In genomic region chr2:128745879-128746620, GRCm38 (mm10) we compare ENCODE assay signal across 9 mouse cellular contexts. TPM values are rescaled to one million over a fixed set of nuclear protein-coding genes. Genes with fewer than 3 reads are reported as not detected.
DNase-seq lines count a peak whose midpoint lies in the region; ATAC-seq and TF ChIP-seq lines count a peak whose summit lies in the region.
"Had no signal": no experiment of that assay in that cellular context is flagged by ENCODE, and none has a peak within 500 bp of the region (broad histone marks: within the 10 kb centered on the region; RNA-seq: fewer than 3 reads in every experiment).

No protein-coding gene starts in this region.

- no peaks in the 10 kb centered on the region for H3K9me3 ChIP-seq in kidney, postnatal 0 days (replicated peaks; ENCODE audit: low read length)
- H3K9me3 ChIP-seq in limb, embryonic 14.5 days (ENCODE audit: control insufficient read depth, low read length): no peaks in the 10 kb centered on the region

- DNase-seq in kidney, postnatal 0 days (ENCODE audit: low spot score): no peak
- no peak for DNase-seq in kidney, postnatal 25 days
- DNase-seq in adipocyte (ENCODE audit: low spot score): peak; percentile 86
- no peak for DNase-seq in limb, embryonic 14.5 days (ENCODE audit: low spot score)
- no peak for DNase-seq in Muller cell, postnatal 12 days (ENCODE audit: inconsistent ontology term)
- DNase-seq in adrenal gland, adult 8-10 months: no peak
- no peak for DNase-seq in natural killer cell, adult 2 months (ENCODE audit: low spot score in 2 of 2)
- DNase-seq: thymus, adult 18-20 months had no signal

- no peak overlapping the region; the same call in 1 of the 2 replicates for H3K4me2 ChIP-seq in kidney, postnatal 0 days (ENCODE audit: low read length)
- no peak overlapping the region for H3K4me2 ChIP-seq in limb, embryonic 14.5 days (replicated peaks; ENCODE audit: low read depth, low read length, severe bottlenecking)

- no peak for ATAC-seq in kidney, postnatal 0 days (replicated peaks; ENCODE audit: low FRiP score, low read depth)
- no peak for ATAC-seq in limb, embryonic 14.5 days (ENCODE audit: low FRiP score, low read depth)

- TF ChIP-seq POLR2A in limb, embryonic 14.5 days (IDR thresholded peaks at IDR 0.05; ENCODE audit: borderline replicate concordance, extremely low read depth, insufficient read depth, insufficient read length): no peak

- no peak for TF ChIP-seq CTCF in kidney, postnatal 0 days (IDR thresholded peaks at IDR 0.05; ENCODE audit: low read depth)

- H3K27me3 ChIP-seq in kidney, postnatal 0 days (ENCODE audit: insufficient read depth, low read length): no peaks in the 10 kb centered on the region
- no peaks in the 10 kb centered on the region for H3K27me3 ChIP-seq in limb, embryonic 14.5 days (ENCODE audit: control insufficient read depth, insufficient read depth, low read length)

- H3K4me3 ChIP-seq in kidney, postnatal 0 days (replicated peaks; ENCODE audit: low read depth, low read length): no peak overlapping the region
- H3K4me3 ChIP-seq in brown adipose tissue, adult 24 weeks (ENCODE audit: insufficient read depth, low read depth, low read length): no peak overlapping the region
- H3K4me3 ChIP-seq in limb, embryonic 14.5 days (replicated peaks; ENCODE audit: low read length): no peak overlapping the region

- WGBS in kidney, postnatal 0 days: 53% methylated on average over 12 of the region's 12 CpGs
- 43% methylated on average over 12 of the region's 12 CpGs for WGBS in limb, embryonic 14.5 days

- 0 out of 2 replicates have a peak, but pooled peaks cover 9% of the 10 kb centered on the region for H3K36me3 ChIP-seq in kidney, postnatal 0 days (ENCODE audit: insufficient read depth, low read length)
- H3K36me3 ChIP-seq in limb, embryonic 14.5 days (ENCODE audit: control insufficient read depth, insufficient read depth, low read length): peaks cover 20% of the 10 kb centered on the region

- peak overlapping the region; percentile 72 for H3K27ac ChIP-seq in kidney, postnatal 0 days
- peak overlapping the region; percentile 100 for H3K27ac ChIP-seq in brown adipose tissue, adult 24 weeks (replicated peaks; ENCODE audit: low read depth, low read length)
- peak overlapping the region; percentile 21; the same call in 1 of the 2 replicates for H3K27ac ChIP-seq in limb, embryonic 14.5 days (replicated peaks; ENCODE audit: low read depth, low read length)

- H3K4me1 ChIP-seq in kidney, postnatal 0 days (replicated peaks; ENCODE audit: insufficient read depth, low read length): peaks cover 13% of the 10 kb centered on the region
- peaks cover 22% of the 10 kb centered on the region for H3K4me1 ChIP-seq in brown adipose tissue, adult 24 weeks (ENCODE audit: control insufficient read depth, insufficient read depth, insufficient read length, low read length)
- peaks cover 33% of the 10 kb centered on the region for H3K4me1 ChIP-seq in limb, embryonic 14.5 days (ENCODE audit: control insufficient read depth, insufficient read depth, low read length)

- 0 out of 2 replicates have a peak overlapping the region, but pooled peaks have one; percentile 8 for H3K9ac ChIP-seq in kidney, postnatal 0 days (ENCODE audit: low read depth, low read length)
- H3K9ac ChIP-seq in limb, embryonic 14.5 days (ENCODE audit: low read depth, low read length, severe bottlenecking): peak overlapping the region; percentile 16; the same call in 1 of the 2 replicates

RNA-seq across cellular contexts. Expression of gene Mertk, which starts 47.3 kb away (rescaled TPM):
- polyA plus RNA-seq in kidney, postnatal 0 days (2015; fragmentation: Nextera tagmentation; extraction: Ambion mirVana): 8.9 and 9.8 TPM in 2 replicates
- 2.4 and 3.0 TPM in 2 replicates for polyA plus RNA-seq in brown adipose tissue, adult 24 weeks (2012; ENCODE audit: insufficient read depth, insufficient read length, missing spikeins)
- 13.5 and 14.9 TPM in 2 replicates for polyA plus RNA-seq in limb, embryonic 14.5 days (2012; rRNA removed)
- polyA plus RNA-seq in limb, embryonic 14.5 days (2014; fragmentation: Nextera tagmentation; extraction: Ambion mirVana): 11.1 and 12.3 TPM in 2 replicates
- total RNA-seq in adrenal gland, adult 8-10 months (2022): 10 to 100 TPM in 3 of 4 experiments, 1 to 10 TPM in 1; 9.6 to 19.3 (median 12.6) TPM

RNA-seq across cellular contexts. Expression of gene Anapc1, which starts 58.9 kb away (rescaled TPM):
- 27.4 and 31.1 TPM in 2 replicates for polyA plus RNA-seq in kidney, postnatal 0 days (2015; fragmentation: Nextera tagmentation; extraction: Ambion mirVana)
- 17.7 and 22.3 TPM in 2 replicates for polyA plus RNA-seq in brown adipose tissue, adult 24 weeks (2012; ENCODE audit: insufficient read depth, insufficient read length, missing spikeins)
- polyA plus RNA-seq in limb, embryonic 14.5 days (2012; rRNA removed): 75.3 and 84.3 TPM in 2 replicates
- polyA plus RNA-seq in limb, embryonic 14.5 days (2014; fragmentation: Nextera tagmentation; extraction: Ambion mirVana): 65.1 and 67.8 TPM in 2 replicates
- 100 to 1,000 TPM in 1 of 4 experiments, 10 to 100 TPM in 3; 68.0 to 107 (median 76.9) TPM for total RNA-seq in adrenal gland, adult 8-10 months (2022)

Comparison
In these comparisons a context has a peak if more than half of its experiments do, and no peak if none do; other contexts are left out.
1. H3K27ac ChIP-seq: peak in every context shown above with its lines; median percentile 100 in brown adipose tissue, adult 24 weeks; 72 in kidney, postnatal 0 days; 21 in limb, embryonic 14.5 days.